Mouse (Mus musculus) hindbrain, embryonic 15.5 days (tissue): ENCODE results near the gene Rimbp2. TPM values are rescaled to one million over a fixed set of nuclear protein-coding genes. Genes with fewer than 3 reads are reported as not detected.
"Not testable (repeated sequence)": the region's sequence is repeated elsewhere in the genome, so short reads cannot be mapped to it uniquely, and the experiment has no call there.

ENCODE experiments used
- ATAC-seq: fragments of 200-750 bp; cut with Nextera tagmentation; 2 replicates; pipeline ENCODE4 v1.8.0; 2017; ENCODE audit warnings: low read depth, moderate number of reproducible peaks, moderate TSS enrichment; ENCODE audit not compliant: low FRiP score
- H3K27ac ChIP-seq: fragments of 300-500 bp; sonication (generic); replicated peaks from 2 replicates; pipeline ENCODE4 v1.5.1; 2015; ENCODE audit warnings: mild to moderate bottlenecking, inconsistent platforms
- H3K27me3 ChIP-seq: fragments of 300-500 bp; sonication (generic); 2 replicates; pipeline ENCODE4 v1.6.1; 2015; ENCODE audit warnings: control low read depth, inconsistent platforms
- H3K36me3 ChIP-seq: fragments of 300-500 bp; sonication (generic); 2 replicates; pipeline ENCODE4 v1.6.1; 2015; ENCODE audit warnings: control low read depth, inconsistent platforms
- H3K4me1 ChIP-seq: fragments of 300-500 bp; sonication (generic); replicated peaks from 2 replicates; pipeline ENCODE4 v1.6.1; 2015; ENCODE audit warnings: control low read depth, inconsistent platforms
- H3K4me2 ChIP-seq: fragments of 300-500 bp; sonication (generic); 2 replicates; pipeline ENCODE4 v1.6.1; 2015; ENCODE audit warnings: moderate library complexity, mild to moderate bottlenecking, inconsistent platforms
- H3K4me3 ChIP-seq: fragments of 300-500 bp; sonication (generic); 2 replicates; pipeline ENCODE4 v1.5.1; 2015; ENCODE audit warnings: mild to moderate bottlenecking, inconsistent platforms
- H3K9ac ChIP-seq: fragments of 300-500 bp; sonication (generic); 2 replicates; pipeline ENCODE4 v1.6.1; 2015; ENCODE audit warnings: inconsistent platforms
- H3K9me3 ChIP-seq: fragments of 300-500 bp; sonication (generic); 2 replicates; pipeline ENCODE4 v1.6.1; 2016; ENCODE audit warnings: control low read depth, inconsistent platforms
- WGBS: fragments of 180-500 bp; shearing (Covaris S2); methylation state at CpG from one replicate; pipeline ENCODE4 v1.1.7; 2015; 5-methylcytosine and 5-hydroxymethylcytosine counted together
- polyA plus RNA-seq: library from polyadenylated mRNA; unstranded; fragments of >200 nt; fragmentation: Nextera tagmentation; extraction: Ambion mirVana; gene quantifications from 2 replicates; pipeline ENCODE4 v1.2.1, GENCODE M21; 2015

Gene Rimbp2
- 6.6 and 7.3 TPM in 2 replicates for polyA plus RNA-seq

DNA sequence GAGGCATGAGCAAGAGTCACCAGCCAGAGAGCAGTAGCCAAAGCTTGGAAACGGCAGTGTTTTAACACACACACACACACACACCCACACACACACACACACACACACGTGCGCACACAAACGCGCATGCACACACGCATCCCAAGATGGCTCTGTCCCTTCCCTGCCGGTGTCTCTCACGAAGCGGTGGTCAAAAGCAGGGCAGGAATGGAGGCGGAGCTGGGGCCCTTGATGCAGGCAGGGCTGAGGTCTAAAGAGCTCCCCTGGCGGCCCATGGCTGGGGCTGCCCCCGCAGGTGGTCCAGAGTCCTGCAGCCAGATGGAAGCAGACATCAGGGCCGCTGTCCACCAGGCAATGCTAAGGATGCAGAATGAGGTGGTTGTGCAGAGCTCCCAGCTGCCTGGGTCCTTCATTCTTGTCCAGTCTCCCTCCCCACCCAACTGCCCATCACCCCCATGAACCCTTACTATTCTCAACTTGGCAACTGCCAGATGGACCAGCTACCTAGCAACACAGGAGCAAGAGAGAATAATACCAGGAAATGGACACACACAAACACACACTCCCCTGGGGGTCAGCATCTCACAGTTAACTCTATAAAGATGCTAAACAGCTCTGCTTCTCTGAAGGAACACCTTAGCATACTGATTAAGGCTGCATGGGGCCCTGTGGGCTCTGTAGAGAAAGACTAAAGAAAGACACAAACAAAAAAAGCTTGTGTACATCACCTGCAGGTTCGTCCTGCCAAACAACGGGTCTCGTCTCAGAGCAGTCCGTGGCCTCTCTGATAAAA lies at the start of gene Rimbp2:
Gene Rimbp2 (minus strand): TSS at position 209 of the 793 bp plus-strand sequence.
- Histone ChIP-seq H3K9ac (peak within 1 kb of the TSS; percentile 57), H3K4me3 (peak within 1 kb of the TSS; percentile 53), H3K9me3 (no peaks in the 10 kb centered on the region), H3K27me3 (no peaks in the 10 kb centered on the region), H3K27ac (peak within 1 kb of the TSS; percentile 93), H3K4me2 (peak within 1 kb of the TSS; percentile 65), H3K4me1 (peaks cover 26% of the 10 kb centered on the region), H3K36me3 (no peaks in the 10 kb centered on the region)
- 6% methylated on average over 17 of the region's 17 CpGs for WGBS
- ATAC-seq, result peak; percentile 80

DNA sequence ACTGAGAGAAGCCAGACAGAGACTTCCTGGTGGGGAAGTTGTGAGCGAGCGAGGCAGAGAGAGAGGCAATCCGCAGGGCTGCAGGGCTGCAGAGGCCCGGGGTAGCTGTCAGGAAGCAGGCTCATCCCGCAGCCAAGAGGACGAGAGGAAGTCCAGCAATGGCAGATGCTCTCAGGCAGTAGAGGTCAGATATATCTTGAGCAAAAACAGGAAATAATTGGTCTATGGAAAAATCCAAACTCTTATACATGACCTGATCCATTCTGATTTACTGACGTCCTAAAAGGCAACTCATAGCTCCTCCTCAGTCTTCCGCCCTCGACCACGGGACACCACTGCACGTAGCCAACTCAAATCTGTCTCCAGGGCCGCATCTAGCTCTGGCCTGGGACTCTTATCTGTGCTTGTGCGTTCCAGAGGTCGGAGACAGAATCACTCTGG lies 49.3 kb upstream of the Rimbp2 start:
- no peaks in the 10 kb centered on the region for H3K9me3 ChIP-seq
- no peak overlapping the region for H3K4me3 ChIP-seq
- WGBS, result 59% methylated on average over 14 of the region's 14 CpGs
- peaks cover 26% of the 10 kb centered on the region for H3K4me1 ChIP-seq
- ATAC-seq, result no peak
- H3K4me2 ChIP-seq, result no peak overlapping the region
- H3K36me3 ChIP-seq, result no peaks in the 10 kb centered on the region
- H3K27me3 ChIP-seq, result no peaks in the 10 kb centered on the region
- H3K9ac ChIP-seq, result no peak overlapping the region
- H3K27ac ChIP-seq, result no peak overlapping the region

DNA sequence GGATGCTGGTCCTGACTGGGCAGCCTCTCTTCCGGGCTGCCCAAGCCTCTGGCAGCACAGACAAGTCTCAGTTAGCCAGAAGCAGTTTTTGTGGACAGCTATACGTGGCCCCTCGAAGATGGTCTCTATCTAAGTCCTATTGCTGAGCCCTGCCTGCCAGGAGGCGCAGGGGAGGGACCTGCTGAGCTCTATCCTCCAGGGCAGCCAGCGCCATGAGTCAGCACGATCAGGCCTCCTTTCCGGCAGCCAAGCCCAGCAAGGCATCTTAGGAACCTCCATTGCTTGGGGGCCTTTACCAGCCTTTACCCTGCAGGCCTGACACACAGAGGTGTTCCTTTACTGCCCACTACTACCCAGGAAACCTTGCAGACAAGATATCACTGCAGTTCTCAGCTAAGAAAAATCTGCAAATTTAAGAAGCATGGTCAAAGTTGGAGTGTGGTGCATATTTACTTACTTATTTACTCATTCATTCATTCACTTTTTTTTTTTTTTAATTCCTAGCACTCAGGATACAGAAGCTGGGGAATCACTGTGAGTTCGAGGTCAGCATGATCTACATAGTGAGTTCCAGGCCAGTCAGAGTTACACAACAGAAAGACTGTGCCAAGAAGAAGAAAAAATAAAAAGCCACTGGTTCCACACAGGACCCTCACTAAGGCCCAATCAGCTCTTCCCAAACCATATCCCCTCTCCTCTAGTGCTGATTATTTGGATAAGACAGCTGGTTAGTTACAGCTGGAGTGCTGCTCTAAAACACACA lies 47.6 kb upstream of the Rimbp2 start:
- WGBS, result 51% methylated on average over 8 of the region's 8 CpGs
- H3K9ac ChIP-seq, result no peak overlapping the region
- H3K4me2 ChIP-seq, result no peak overlapping the region
- H3K4me3 ChIP-seq, result no peak overlapping the region
- H3K4me1 ChIP-seq, result peaks cover 10% of the 10 kb centered on the region
- H3K9me3 ChIP-seq, result no peaks in the 10 kb centered on the region
- H3K27ac ChIP-seq, result no peak overlapping the region
- ATAC-seq, result no peak
- H3K36me3 ChIP-seq, result no peaks in the 10 kb centered on the region
- no peaks in the 10 kb centered on the region for H3K27me3 ChIP-seq

DNA sequence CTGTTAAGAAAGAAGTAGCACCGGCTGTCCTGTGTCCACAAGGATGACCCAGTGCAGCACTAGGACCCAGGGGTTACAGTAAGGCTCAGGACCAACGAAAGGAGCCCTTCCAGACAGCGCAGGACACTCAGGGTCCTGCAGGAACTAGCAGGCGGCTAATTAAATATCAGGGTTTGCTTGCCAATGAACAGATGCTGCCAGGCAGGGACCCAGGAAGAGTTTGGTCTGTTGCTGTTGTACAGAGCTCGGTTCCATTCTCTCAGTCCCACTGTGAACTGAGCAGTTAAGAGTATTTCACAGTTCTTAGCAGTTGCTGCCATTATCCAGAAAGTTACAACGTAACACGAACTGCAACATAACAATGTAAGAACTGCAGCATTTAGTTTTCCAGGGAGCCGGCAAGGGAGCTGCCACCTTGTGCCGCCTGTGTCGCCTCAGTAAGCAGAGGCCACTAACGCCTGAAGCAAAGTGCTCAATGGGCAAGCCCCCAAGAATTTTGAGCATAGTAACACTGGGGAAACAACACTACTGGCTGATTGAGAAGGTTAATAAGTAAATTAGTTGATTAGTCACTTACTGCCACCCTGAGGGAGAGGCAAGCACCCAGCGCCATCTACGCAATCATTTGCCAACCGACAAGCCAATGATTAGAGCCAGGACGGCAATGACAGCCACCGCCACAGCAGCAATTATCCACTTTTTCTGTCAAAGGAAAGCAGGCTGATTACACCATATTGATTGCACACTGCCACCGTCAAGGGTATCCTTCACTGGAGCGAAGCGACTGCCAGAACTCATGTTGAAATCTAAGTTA lies 34.1 kb upstream of the Rimbp2 start:
- ATAC-seq, result no peak
- 62% methylated on average over 19 of the region's 19 CpGs for WGBS
- Histone ChIP-seq H3K4me1 (peaks cover 10% of the 10 kb centered on the region; the same call in 1 of the 2 replicates), H3K27me3 (no peaks in the 10 kb centered on the region), H3K27ac (no peak overlapping the region), H3K9me3 (no peaks in the 10 kb centered on the region), H3K9ac (no peak overlapping the region), H3K4me3 (no peak overlapping the region), H3K36me3 (peaks cover 24% of the 10 kb centered on the region), H3K4me2 (no peak overlapping the region)

DNA sequence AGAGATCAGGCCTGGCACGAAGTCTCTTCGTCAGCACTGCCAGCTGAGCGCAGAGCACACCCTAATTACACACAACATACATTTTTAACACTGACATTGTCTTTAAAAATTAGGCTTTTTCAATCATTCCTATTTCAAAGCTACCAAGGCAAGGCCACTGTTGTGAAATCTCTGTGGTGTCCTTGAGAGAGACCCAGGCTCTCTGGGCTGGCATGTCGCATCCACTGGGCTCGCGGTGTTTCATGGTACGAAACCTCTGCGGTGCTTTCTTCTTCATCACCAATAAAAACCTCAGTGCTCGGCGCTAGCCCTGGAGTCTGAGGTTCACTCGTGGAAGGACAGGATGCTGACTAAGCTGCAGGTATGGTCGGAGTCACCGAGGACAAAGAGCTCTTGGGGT lies 32.7 kb upstream of the Rimbp2 start:
- H3K36me3 ChIP-seq, result peaks cover 12% of the 10 kb centered on the region
- WGBS, result 80% methylated on average over 13 of the region's 13 CpGs
- no peaks in the 10 kb centered on the region for H3K9me3 ChIP-seq

DNA sequence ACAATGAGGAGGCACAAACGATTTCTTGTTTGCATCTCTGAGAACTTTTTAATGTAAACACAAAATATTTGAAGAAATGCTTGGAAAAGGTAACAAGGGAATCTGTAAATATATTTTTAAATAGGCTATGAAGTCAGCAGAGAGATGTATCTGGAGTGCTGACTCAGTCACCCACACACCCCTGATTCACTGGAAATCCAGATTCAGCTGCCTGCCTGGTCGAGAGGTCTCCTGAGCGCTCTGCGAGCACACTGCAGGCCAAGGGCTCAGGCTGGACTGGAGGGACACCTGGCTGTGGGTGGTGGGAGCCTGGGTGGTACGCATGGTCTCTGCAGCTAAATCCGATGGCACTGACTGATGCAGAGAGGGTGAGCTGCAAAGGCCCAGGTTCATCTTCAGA lies 31.2 kb upstream of the Rimbp2 start:
- Histone ChIP-seq H3K27me3 (no peaks in the 10 kb centered on the region), H3K9ac (no peak overlapping the region), H3K4me2 (no peak overlapping the region), H3K27ac (no peak overlapping the region), H3K9me3 (no peaks in the 10 kb centered on the region), H3K4me3 (no peak overlapping the region), H3K36me3 (peaks cover 3% of the 10 kb centered on the region), H3K4me1 (peaks cover 15% of the 10 kb centered on the region; the same call in 1 of the 2 replicates)
- no peak for ATAC-seq
- WGBS, result 94% methylated on average over 6 of the region's 6 CpGs

More for the DNA sequence above, 32.7 kb upstream of the Rimbp2 start:
- ATAC-seq, result no peak
- Histone ChIP-seq H3K4me3 (no peak overlapping the region), H3K4me1 (peaks cover 15% of the 10 kb centered on the region; the same call in 1 of the 2 replicates), H3K27ac (no peak overlapping the region), H3K4me2 (no peak overlapping the region), H3K27me3 (no peaks in the 10 kb centered on the region), H3K9ac (no peak overlapping the region)

DNA sequence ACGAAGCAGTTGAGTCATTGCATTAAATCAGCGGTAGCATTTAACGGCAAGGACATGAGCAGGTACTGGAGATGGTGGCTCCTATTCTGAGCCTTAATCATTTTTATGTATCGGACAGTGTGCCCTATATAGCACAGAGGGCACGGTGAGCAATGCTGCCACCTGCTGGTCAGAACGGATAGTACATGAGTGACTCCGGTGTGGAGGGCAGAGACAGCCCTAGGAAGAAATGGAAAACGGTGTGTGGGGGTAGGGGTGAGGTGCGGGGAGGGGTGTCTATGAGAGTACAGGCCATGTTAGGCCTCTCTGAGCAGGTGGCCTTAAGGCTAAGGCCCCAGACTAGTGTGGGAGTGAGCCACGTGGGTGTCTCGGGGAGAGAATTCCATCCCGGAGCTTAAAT lies 28.3 kb upstream of the Rimbp2 start:
- H3K36me3 ChIP-seq, result no peaks in the 10 kb centered on the region
- ATAC-seq, result peak; percentile 73

DNA sequence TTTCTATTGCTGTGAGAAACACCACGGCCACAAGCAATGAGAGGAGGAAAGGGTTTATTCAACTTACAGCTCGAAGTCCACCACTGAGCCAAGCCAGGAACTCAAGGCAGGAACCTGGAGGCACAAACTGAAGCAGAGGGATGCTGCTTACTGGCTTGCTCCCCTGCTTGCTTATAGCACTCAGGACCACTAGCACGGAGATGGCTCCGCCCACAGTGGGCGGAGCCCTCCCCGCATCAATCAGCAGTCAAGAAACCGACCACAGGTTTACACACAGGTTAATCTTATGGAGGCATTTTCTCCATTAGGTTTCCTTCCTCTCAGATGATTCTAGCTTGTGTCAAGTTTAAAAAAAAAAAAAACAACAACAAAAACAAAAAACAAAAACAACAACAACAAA lies 27.6 kb upstream of the Rimbp2 start:
- Histone ChIP-seq H3K9ac (no peak overlapping the region), H3K36me3 (no peaks in the 10 kb centered on the region), H3K4me2 (no peak overlapping the region), H3K4me3 (no peak overlapping the region), H3K27ac (no peak overlapping the region), H3K4me1 (0 out of 2 replicates have a peak, but pooled peaks cover 4% of the 10 kb centered on the region), H3K27me3 (no peaks in the 10 kb centered on the region), H3K9me3 (no peaks in the 10 kb centered on the region)
- ATAC-seq, result no peak
- WGBS, result 80% methylated on average over 7 of the region's 7 CpGs

More for the DNA sequence above, 28.3 kb upstream of the Rimbp2 start:
- Histone ChIP-seq H3K4me2 (no peak overlapping the region), H3K4me1 (0 out of 2 replicates have a peak, but pooled peaks cover 5% of the 10 kb centered on the region), H3K9ac (no peak overlapping the region), H3K9me3 (no peaks in the 10 kb centered on the region), H3K27me3 (no peaks in the 10 kb centered on the region), H3K4me3 (no peak overlapping the region), H3K27ac (no peak overlapping the region)
- WGBS, result 25% methylated on average over 12 of the region's 12 CpGs

DNA sequence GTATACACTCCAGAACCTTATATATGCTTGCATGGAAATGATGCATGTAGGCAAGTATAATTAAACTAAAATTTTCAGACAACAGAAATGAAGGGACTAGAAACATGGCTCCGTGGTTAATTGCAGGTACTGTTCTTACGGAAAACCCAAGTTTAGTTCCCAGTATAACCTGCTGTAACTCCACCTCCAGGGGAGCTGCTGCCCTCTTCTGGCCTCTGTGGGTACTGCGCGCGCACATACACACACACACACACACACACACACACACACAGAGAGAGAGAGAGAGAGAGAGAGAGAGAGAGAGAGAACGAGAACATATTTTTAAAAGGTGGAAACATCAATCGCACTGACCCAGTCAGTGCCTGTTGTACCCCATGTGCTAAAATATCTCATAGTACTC lies 25.7 kb upstream of the Rimbp2 start:
- H3K4me1 ChIP-seq, result 0 out of 2 replicates have a peak, but pooled peaks cover 4% of the 10 kb centered on the region

DNA sequence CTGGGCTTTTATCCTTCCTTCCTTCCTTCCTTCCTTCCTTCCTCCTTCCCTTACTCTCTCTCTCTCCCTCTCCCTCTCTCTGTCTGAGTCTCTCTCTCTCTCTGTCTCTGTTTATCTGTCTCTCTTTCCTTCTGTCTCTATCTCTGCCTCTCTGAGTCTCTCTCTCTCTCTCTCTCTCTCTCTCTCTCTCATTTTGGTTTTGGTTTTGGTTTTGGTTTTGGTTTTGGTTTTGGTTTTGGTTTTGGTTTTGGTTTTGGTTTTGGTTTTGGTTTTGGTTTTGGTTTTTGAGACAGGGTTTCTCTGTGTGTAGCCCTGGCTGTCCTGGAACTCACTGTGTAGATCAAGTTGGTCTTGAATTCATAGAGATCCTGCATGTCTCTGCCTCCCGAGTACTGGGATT lies 24.2 kb upstream of the Rimbp2 start:
- not testable (repeated sequence) for H3K4me1 ChIP-seq, H3K9me3 ChIP-seq, H3K36me3 ChIP-seq, H3K9ac ChIP-seq, H3K4me3 ChIP-seq, H3K27ac ChIP-seq, ATAC-seq, H3K4me2 ChIP-seq, H3K27me3 ChIP-seq
- WGBS, result 100% methylated on average over 1 of the region's 1 CpGs

More for the DNA sequence above, 25.7 kb upstream of the Rimbp2 start:
- Histone ChIP-seq H3K9ac (no peak overlapping the region), H3K9me3 (no peaks in the 10 kb centered on the region), H3K36me3 (no peaks in the 10 kb centered on the region), H3K27ac (no peak overlapping the region), H3K4me2 (no peak overlapping the region), H3K4me3 (no peak overlapping the region), H3K27me3 (no peaks in the 10 kb centered on the region)
- 100% methylated on average over 7 of the region's 7 CpGs for WGBS
- ATAC-seq, result no peak

DNA sequence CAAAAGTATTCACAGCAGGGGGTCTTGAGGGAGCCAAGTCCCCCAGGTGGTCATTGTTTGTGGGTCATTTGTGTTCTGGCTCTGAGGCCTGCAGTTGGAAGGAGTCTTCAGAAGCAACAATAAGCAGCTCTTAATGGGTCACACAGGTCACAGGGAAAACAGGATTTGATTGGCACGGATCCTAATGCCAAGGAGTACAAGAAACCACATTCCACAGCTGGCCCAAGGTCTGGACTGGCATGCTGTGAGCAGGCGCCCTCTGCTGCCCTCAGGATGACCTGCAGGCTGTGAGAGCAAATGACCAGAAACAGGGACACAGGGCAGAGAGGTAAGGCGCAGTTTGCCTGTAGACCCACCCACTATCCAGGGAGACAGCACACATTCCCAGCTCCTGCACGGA lies 23.0 kb upstream of the Rimbp2 start:
- no peaks in the 10 kb centered on the region for H3K36me3 ChIP-seq
- 17% methylated on average over 4 of the region's 4 CpGs for WGBS
- ATAC-seq, result no peak

More for the DNA sequence above, 23.0 kb upstream of the Rimbp2 start:
- H3K4me1 ChIP-seq, result no peaks in the 10 kb centered on the region
- no peak overlapping the region for H3K4me2 ChIP-seq
- H3K9ac ChIP-seq, result no peak overlapping the region
- H3K27ac ChIP-seq, result no peak overlapping the region
- H3K4me3 ChIP-seq, result no peak overlapping the region
- H3K27me3 ChIP-seq, result no peaks in the 10 kb centered on the region
- no peaks in the 10 kb centered on the region for H3K9me3 ChIP-seq
